Mouse (Mus musculus) myocyte (in vitro differentiated cells): ENCODE measurements around the gene Scml4. TPM values are rescaled to one million over a fixed set of nuclear protein-coding genes. Genes with fewer than 3 reads are reported as not detected.

Experiments used
- H3K27me3 ChIP-seq: one replicate; pipeline ENCODE4 v1.6.1; 2011; ENCODE audit not compliant: control insufficient read depth, insufficient read depth, insufficient read length
- H3K36me3 ChIP-seq: one replicate; pipeline ENCODE4 v1.6.1; 2011; ENCODE audit not compliant: control insufficient read depth, insufficient read depth
- H3K4me2 ChIP-seq: one replicate; pipeline ENCODE4 v1.6.1; 2011; ENCODE audit warnings: low read depth, control low read depth
- H3K4me3 ChIP-seq: one replicate; pipeline ENCODE4 v1.5.1; 2011; ENCODE audit warnings: mild to moderate bottlenecking, control low read depth, moderate library complexity
- H3K79me2 ChIP-seq: one replicate; pipeline ENCODE4 v1.6.1; 2011; ENCODE audit not compliant: control insufficient read depth, insufficient read depth
- H3ac ChIP-seq: one replicate; pipeline ENCODE4 v1.6.1; 2011; ENCODE audit not compliant: control insufficient read depth, insufficient read length
- CEBPB ChIP-seq: IDR thresholded peaks from 2 replicates; pipeline ENCODE4 v1.6.1; 2011; ENCODE audit warnings: mild to moderate bottlenecking, moderate library complexity; ENCODE audit not compliant: poor library complexity, insufficient read depth, severe bottlenecking
- E2F4 ChIP-seq: IDR thresholded peaks from one replicate; pipeline ENCODE4 v1.6.1; 2011; ENCODE audit warnings: mild to moderate bottlenecking, control low read depth, moderate library complexity; ENCODE audit not compliant: insufficient read depth
- MAX ChIP-seq: IDR thresholded peaks from one replicate; pipeline ENCODE4 v1.6.1; 2011; ENCODE audit warnings: low read depth, mild to moderate bottlenecking, control low read depth
- MYOD1 ChIP-seq, 3 experiments: IDR thresholded peaks; one replicate each; pipeline ENCODE4 v1.6.1; 2011; ENCODE audit warnings: control low read depth in 2 of 3, low read depth in 2 of 3, mild to moderate bottlenecking in 2 of 3, moderate library complexity in 1 of 3; ENCODE audit not compliant: insufficient read length in 2 of 3, control insufficient read depth in 1 of 3
- MYOG ChIP-seq, 3 experiments: IDR thresholded peaks; one replicate each; pipeline ENCODE4 v1.6.1; 2011; ENCODE audit warnings: control low read depth in 2 of 3, low read depth in 2 of 3, mild to moderate bottlenecking in 2 of 3; ENCODE audit not compliant: insufficient read length in 2 of 3, control insufficient read depth in 1 of 3, insufficient read depth in 1 of 3
- POLR2A ChIP-seq: IDR thresholded peaks from one replicate; pipeline ENCODE4 v1.6.1; 2011; ENCODE audit warnings: low read depth, mild to moderate bottlenecking, control low read depth, moderate library complexity; ENCODE audit not compliant: insufficient read length
- POLR2AphosphoS2 ChIP-seq: IDR thresholded peaks from one replicate; pipeline ENCODE4 v1.6.1; 2011; ENCODE audit warnings: low read depth, control low read depth; ENCODE audit not compliant: insufficient read length
- REST ChIP-seq: IDR thresholded peaks from one replicate; pipeline ENCODE4 v1.6.1; 2011; ENCODE audit warnings: mild to moderate bottlenecking, control low read depth, moderate library complexity; ENCODE audit not compliant: insufficient read depth, insufficient read length
- SRF ChIP-seq: IDR thresholded peaks from one replicate; pipeline ENCODE4 v1.6.1; 2011; ENCODE audit warnings: low read depth; ENCODE audit not compliant: control insufficient read depth, insufficient read length
- TCF12 ChIP-seq: IDR thresholded peaks from one replicate; pipeline ENCODE4 v1.6.1; 2011; ENCODE audit warnings: mild to moderate bottlenecking, control low read depth; ENCODE audit not compliant: poor library complexity, insufficient read depth, severe bottlenecking
- TCF3 ChIP-seq: IDR thresholded peaks from one replicate; pipeline ENCODE4 v1.6.1; 2011; ENCODE audit warnings: low read depth, control low read depth; ENCODE audit not compliant: insufficient read length
- USF1 ChIP-seq: IDR thresholded peaks from one replicate; pipeline ENCODE4 v1.6.1; 2011; ENCODE audit warnings: low read depth, mild to moderate bottlenecking, control low read depth, moderate library complexity
- polyA plus RNA-seq: library from polyadenylated mRNA; unstranded; fragments of >200 nt; fragmentation: generic; extraction: Trizol; gene quantifications from one replicate; pipeline ENCODE4 v1.2.1, GENCODE M21; 2012; ENCODE audit warnings: missing spikeins

The Scml4 gene
- polyA plus RNA-seq, 1 experiment = 5.7 TPM

DNA sequence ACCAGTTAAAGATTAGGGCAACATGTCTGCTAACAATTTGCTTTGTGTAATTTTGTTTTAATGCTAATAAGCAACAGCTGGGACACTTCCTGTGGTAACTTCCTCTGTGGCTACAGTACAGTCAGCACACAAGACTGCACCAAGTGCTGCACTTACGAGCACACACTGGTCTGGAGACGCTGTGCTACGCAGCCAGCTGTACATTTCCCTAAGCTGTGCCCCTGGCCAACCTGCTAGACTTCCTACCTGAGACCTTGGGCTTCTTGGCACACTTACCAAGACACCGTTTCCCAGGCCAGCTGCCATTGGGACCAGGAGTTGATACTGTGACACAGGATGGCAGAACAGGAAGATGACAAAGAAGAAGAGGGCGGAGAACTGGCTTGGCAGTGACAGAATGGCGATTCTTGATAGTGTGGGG is 102.0 kb downstream of the Scml4 start:
- no peaks in the 10 kb centered on the region for H3K79me2 ChIP-seq
- H3K27me3 ChIP-seq = no peaks in the 10 kb centered on the region
- H3K36me3 ChIP-seq = no peaks in the 10 kb centered on the region
- H3K4me2 ChIP-seq = no peak overlapping the region
- TF ChIP-seq MYOD1 (IDR thresholded peaks at IDR 0.05; ENCODE audit: control insufficient read depth in 1 of 3, insufficient read length in 2 of 3, low read depth in 2 of 3) = peak in 1 of 3 experiments; percentile 33
- TF ChIP-seq CEBPB = no peak
- H3K4me3 ChIP-seq = no peak overlapping the region
- H3ac ChIP-seq = no peak overlapping the region

GRCm38 (mm10) chr10:42962655-42963054 is 102.5 kb downstream of the Scml4 start:
- TF ChIP-seq USF1 (no peak), TCF12 (no peak), SRF (no peak), TCF3 (no peak), REST (no peak), MYOD1 (IDR thresholded peaks at IDR 0.05; ENCODE audit: control insufficient read depth in 1 of 3, insufficient read length in 2 of 3, low read depth in 2 of 3) (no peak), POLR2A (no peak), MYOG (IDR thresholded peaks at IDR 0.05; ENCODE audit: control insufficient read depth in 1 of 3, insufficient read depth in 1 of 3, insufficient read length in 2 of 3, low read depth in 2 of 3) (no peak), E2F4 (no peak)
- Histone ChIP-seq H3K27me3 (no peaks in the 10 kb centered on the region), H3K4me3 (no peak overlapping the region), H3K79me2 (no peaks in the 10 kb centered on the region), H3ac (no peak overlapping the region), H3K4me2 (no peak overlapping the region), H3K36me3 (no peaks in the 10 kb centered on the region)

DNA sequence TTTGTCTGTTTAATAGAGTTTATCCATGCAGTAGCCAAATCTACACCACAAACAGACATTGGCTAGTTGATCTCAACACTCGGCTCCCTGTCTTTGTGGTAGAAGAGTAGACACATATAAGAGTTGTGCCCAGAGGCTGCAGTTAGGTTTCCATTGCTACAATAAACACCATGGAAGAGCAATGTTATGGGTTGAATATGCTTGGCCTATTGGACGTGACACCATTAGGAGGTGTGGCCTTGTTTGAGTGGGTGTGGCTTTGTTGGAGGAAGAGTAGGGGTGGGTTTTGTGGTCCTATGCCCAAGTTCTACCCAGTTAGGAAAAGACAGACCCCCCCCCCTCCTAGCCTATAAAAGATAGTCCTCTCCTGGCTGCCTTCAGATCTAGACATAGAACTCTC is 102.9 kb downstream of the Scml4 start:
- no peak for TF ChIP-seq MYOD1 (IDR thresholded peaks at IDR 0.05; ENCODE audit: control insufficient read depth in 1 of 3, insufficient read length in 2 of 3, low read depth in 2 of 3)
- no peak for TF ChIP-seq MAX
- H3K27me3 ChIP-seq = no peaks in the 10 kb centered on the region
- H3ac ChIP-seq = no peak overlapping the region
- H3K79me2 ChIP-seq = no peaks in the 10 kb centered on the region
- H3K4me3 ChIP-seq = no peak overlapping the region
- H3K4me2 ChIP-seq = no peak overlapping the region
- H3K36me3 ChIP-seq = no peaks in the 10 kb centered on the region

DNA sequence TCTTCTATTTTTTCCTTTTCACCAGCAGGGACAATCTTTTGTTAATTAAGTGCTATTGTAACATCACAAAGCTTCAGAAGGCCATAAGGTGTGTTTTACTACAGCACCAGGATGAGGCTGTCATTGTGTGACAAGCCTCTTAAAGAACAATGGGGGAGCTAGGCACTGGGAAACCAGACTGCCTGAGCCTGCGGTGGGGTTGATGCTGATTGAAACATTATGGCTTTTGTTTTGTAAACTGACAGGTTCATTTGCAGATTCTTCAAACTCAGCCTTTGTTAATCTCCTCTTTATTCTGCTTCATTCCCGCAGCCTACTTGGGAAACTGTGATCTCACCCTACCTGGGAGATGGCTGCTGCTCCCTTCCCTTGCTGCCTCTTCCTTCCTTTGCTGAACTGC is 108.2 kb downstream of the Scml4 start:
- no peak overlapping the region for H3K4me2 ChIP-seq
- H3ac ChIP-seq = no peak overlapping the region
- H3K79me2 ChIP-seq = no peaks in the 10 kb centered on the region
- no peaks in the 10 kb centered on the region for H3K27me3 ChIP-seq
- no peak for TF ChIP-seq SRF
- no peak for TF ChIP-seq CEBPB
- no peak for TF ChIP-seq TCF12
- TF ChIP-seq E2F4 = no peak
- no peak for TF ChIP-seq MAX
- no peak for TF ChIP-seq POLR2A
- TF ChIP-seq REST = no peak
- no peak for TF ChIP-seq MYOG (IDR thresholded peaks at IDR 0.05; ENCODE audit: control insufficient read depth in 1 of 3, insufficient read depth in 1 of 3, insufficient read length in 2 of 3, low read depth in 2 of 3)
- no peaks in the 10 kb centered on the region for H3K36me3 ChIP-seq
- H3K4me3 ChIP-seq = no peak overlapping the region

DNA sequence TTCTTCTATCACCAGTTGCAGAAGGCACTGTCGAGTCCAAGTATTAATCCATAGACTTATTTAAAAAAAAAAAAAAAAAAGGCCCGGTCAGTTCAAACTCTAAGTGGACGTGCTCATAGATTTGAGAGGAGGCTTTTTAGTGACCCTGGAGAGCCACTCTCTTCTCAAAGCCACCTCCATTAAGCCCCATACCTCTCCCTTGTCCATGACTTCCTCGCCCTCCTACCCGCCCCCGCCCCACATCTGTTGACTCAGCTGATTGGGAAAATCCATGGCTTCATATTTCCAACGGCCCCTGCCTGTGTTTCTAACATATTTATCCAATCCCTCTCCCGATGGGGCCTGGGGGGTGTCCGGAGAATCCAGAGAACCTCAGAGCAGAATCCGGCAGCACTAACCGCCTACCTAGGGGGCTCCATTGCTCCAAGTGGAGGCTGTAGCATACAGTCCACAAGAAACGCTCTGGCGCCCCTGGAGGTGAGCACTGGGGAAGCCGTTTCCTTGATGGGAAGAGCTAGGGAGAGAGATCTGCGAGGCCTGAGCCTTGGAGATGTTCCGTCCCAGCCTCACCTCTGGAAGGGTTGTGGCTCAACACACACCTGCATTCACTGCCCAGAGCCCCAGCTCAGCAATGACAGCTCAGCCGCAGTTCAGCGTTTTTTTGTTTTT is 112.5 kb downstream of the Scml4 start:
- no peaks in the 10 kb centered on the region for H3K79me2 ChIP-seq
- H3K27me3 ChIP-seq = peaks cover 6% of the 10 kb centered on the region
- no peak overlapping the region for H3ac ChIP-seq
- H3K36me3 ChIP-seq = no peaks in the 10 kb centered on the region
- H3K4me2 ChIP-seq = no peak overlapping the region
- H3K4me3 ChIP-seq = no peak overlapping the region
- TF ChIP-seq POLR2AphosphoS2 = no peak
- TF ChIP-seq TCF12 = no peak
- TF ChIP-seq MYOG (IDR thresholded peaks at IDR 0.05; ENCODE audit: control insufficient read depth in 1 of 3, insufficient read depth in 1 of 3, insufficient read length in 2 of 3, low read depth in 2 of 3) = no peak
- no peak for TF ChIP-seq MAX
- no peak for TF ChIP-seq CEBPB
- TF ChIP-seq E2F4 = no peak
- TF ChIP-seq TCF3 = no peak
- TF ChIP-seq MYOD1 (IDR thresholded peaks at IDR 0.05; ENCODE audit: control insufficient read depth in 1 of 3, insufficient read length in 2 of 3, low read depth in 2 of 3) = no peak
- no peak for TF ChIP-seq USF1
- no peak for TF ChIP-seq SRF
- TF ChIP-seq POLR2A = no peak
- no peak for TF ChIP-seq REST
